Mouse (Mus musculus) neural tube, embryonic 12.5 days (tissue): Measurements from ENCODE around the gene Ttc9b. TPM values are rescaled to one million over a fixed set of nuclear protein-coding genes. Genes with fewer than 3 reads are reported as not detected.

ENCODE experiments used
- ATAC-seq: fragments of 200-750 bp; cut with Nextera tagmentation; 2 replicates; pipeline ENCODE4 v1.8.0; 2017; ENCODE audit warnings: low read depth, mild to moderate bottlenecking, moderate TSS enrichment, moderate library complexity; ENCODE audit not compliant: low FRiP score
- H3K27ac ChIP-seq: fragments of 300-500 bp; sonication (generic); 2 replicates; pipeline ENCODE4 v1.5.1; 2016
- H3K27me3 ChIP-seq: fragments of 300-500 bp; sonication (generic); replicated peaks from 2 replicates; pipeline ENCODE4 v1.6.1; 2016; ENCODE audit warnings: mild to moderate bottlenecking
- H3K36me3 ChIP-seq: fragments of 300-500 bp; sonication (generic); 2 replicates; pipeline ENCODE4 v1.6.1; 2016; ENCODE audit warnings: mild to moderate bottlenecking
- H3K4me1 ChIP-seq: fragments of 300-500 bp; sonication (generic); 2 replicates; pipeline ENCODE4 v1.6.1; 2016
- H3K4me2 ChIP-seq: fragments of 300-500 bp; sonication (generic); replicated peaks from 2 replicates; pipeline ENCODE4 v1.6.1; 2016; ENCODE audit warnings: mild to moderate bottlenecking
- H3K4me3 ChIP-seq: fragments of 300-500 bp; sonication (generic); 2 replicates; pipeline ENCODE4 v1.5.1; 2016
- H3K9ac ChIP-seq: fragments of 300-500 bp; sonication (generic); 2 replicates; pipeline ENCODE4 v1.6.1; 2016; ENCODE audit warnings: mild to moderate bottlenecking
- H3K9me3 ChIP-seq: fragments of 300-500 bp; sonication (generic); 2 replicates; pipeline ENCODE4 v1.6.1; 2016; ENCODE audit warnings: mild to moderate bottlenecking
- WGBS: fragments of 180-500 bp; shearing (Covaris S2); methylation state at CpG from one replicate; pipeline ENCODE4 v1.1.7; 2016; 5-methylcytosine and 5-hydroxymethylcytosine counted together
- polyA plus RNA-seq: library from polyadenylated mRNA; unstranded; fragments of >200 nt; fragmentation: Nextera tagmentation; extraction: Ambion mirVana; gene quantifications from 2 replicates; pipeline ENCODE4 v1.2.1, GENCODE M21; 2016

Ttc9b gene
- polyA plus RNA-seq, 1 experiment from 2014 or later, result 25.1 TPM

DNA sequence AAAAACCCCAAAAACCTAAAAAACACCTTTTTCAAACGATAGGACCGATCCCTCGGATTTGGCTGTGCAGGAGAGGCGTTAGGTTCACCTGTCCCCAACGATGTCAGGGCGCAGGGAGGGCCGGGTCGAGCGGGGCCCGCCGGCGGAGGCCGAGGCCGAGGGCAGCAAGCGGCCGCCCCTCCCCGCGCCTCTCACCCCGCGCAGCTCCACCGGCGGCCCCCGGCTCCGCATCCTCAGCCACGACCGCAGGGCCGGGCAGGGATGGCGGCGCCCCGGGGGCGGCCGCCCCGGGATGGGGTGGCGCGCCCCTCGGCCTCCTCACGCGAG lies 20.4 kb downstream of the Ttc9b start:
- peak overlapping the region; percentile 100 for H3K4me2 ChIP-seq
- under 1% methylated on average over 38 of the region's 38 CpGs for WGBS
- H3K27ac ChIP-seq, result 0 out of 2 replicates have a peak overlapping the region, but pooled peaks have one; percentile 21
- peak; percentile 76 for ATAC-seq
- peaks cover 24% of the 10 kb centered on the region for H3K4me1 ChIP-seq
- H3K4me3 ChIP-seq, result peak overlapping the region; percentile 81
- peak overlapping the region; percentile 96 for H3K9ac ChIP-seq
- H3K36me3 ChIP-seq, result peaks cover 11% of the 10 kb centered on the region
- no peaks in the 10 kb centered on the region for H3K27me3 ChIP-seq
- no peaks in the 10 kb centered on the region for H3K9me3 ChIP-seq

DNA sequence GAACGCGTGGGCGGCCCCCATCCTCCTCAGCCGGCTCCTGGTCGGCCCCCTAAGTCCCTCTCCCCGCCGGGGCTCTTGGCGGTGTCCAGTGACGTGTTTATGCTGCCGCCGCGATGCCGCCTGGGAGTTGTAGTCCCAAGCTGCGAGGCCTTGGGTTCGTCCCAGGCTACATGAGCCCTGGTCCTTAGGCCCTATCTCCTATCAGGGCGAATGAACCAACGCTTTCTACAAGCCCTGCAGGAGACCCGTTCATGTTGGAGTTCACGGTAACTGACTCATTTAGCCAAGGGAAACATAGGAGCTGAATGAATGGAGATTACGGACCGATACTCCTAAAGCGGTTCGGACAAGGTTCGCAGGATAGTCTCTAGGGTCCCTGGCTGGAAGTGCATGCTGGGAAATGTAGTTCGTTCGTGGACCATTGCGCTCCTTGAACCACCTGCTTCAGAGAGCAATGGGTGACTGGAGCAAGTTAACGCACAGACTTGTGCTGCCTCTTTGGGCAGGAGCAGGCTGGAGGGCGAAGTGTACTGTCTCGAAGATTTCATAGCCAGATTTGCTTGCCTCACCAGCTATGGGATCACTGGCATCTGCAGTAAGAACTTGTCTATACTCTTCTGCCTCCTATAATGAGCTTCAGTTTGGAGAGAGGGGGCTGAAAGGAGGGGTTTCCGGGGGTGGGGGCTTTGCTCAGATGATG lies 21.0 kb downstream of the Ttc9b start, which contains the start of gene Map3k10:
Gene Map3k10 (minus strand): TSS at position 77 of the 700 bp plus-strand sequence.
- H3K4me1 ChIP-seq, result peaks cover 24% of the 10 kb centered on the region
- peak within 1 kb of the TSS; percentile 100 for H3K4me2 ChIP-seq
- peak within 1 kb of the TSS; percentile 81 for H3K4me3 ChIP-seq
- under 1% methylated on average over 31 of the region's 31 CpGs for WGBS
- no peaks in the 10 kb centered on the region for H3K27me3 ChIP-seq
- no peaks in the 10 kb centered on the region for H3K9me3 ChIP-seq
- peak within 1 kb of the TSS; percentile 96 for H3K9ac ChIP-seq
- peak within 1 kb of the TSS; percentile 65 for H3K27ac ChIP-seq
- peaks cover 11% of the 10 kb centered on the region for H3K36me3 ChIP-seq
- peak; percentile 97 for ATAC-seq

DNA sequence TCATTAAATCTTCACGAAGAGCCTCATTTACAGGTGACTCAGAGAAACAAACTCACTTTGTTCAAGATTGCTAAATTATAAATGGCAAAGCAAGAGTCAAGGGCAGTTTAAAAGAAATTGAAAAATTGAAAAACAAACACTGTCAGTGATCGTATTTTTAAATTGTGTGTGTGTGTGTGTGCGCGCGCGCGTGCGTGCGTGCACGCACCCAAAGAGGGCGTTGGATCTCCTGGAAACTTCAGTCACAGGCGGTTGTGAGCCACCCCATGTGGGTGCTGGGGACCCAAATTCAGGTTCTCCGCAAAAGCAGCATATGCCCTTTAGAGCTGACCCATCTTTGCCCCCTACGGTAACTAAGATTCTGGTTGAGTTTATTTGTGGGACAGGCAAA lies 21.5 kb downstream of the Ttc9b start:
- 32% methylated on average over 14 of the region's 14 CpGs for WGBS
- Histone ChIP-seq H3K4me2 (peak overlapping the region; percentile 100), H3K36me3 (peaks cover 8% of the 10 kb centered on the region), H3K4me1 (peaks cover 24% of the 10 kb centered on the region), H3K9me3 (no peaks in the 10 kb centered on the region), H3K27me3 (no peaks in the 10 kb centered on the region), H3K4me3 (peak overlapping the region; percentile 81), H3K27ac (no peak overlapping the region), H3K9ac (no peak overlapping the region)
- no peak for ATAC-seq

DNA sequence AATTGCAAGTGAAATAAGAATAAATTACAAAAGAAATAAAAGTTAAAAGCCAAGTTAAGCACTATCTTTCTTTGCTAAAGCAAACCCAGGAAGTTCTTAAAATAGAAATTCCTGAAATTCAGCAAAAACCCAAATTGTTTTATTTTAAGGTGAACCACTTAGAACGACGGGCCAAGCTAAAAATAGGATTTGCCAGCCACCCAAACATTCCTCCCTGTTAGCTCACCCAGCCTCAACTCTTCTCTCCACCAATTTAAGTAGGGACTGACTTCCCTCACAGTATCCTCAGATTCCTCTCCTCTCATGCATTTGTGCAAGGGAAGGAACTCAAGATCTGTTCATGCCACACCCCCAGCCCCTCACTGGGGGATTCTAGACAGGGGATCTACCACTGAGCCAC lies 29.5 kb downstream of the Ttc9b start:
- Histone ChIP-seq H3K4me3 (no peak overlapping the region), H3K4me1 (peaks cover 6% of the 10 kb centered on the region; the same call in 1 of the 2 replicates), H3K9ac (no peak overlapping the region), H3K9me3 (no peaks in the 10 kb centered on the region), H3K4me2 (no peak overlapping the region), H3K36me3 (no peaks in the 10 kb centered on the region), H3K27ac (no peak overlapping the region), H3K27me3 (no peaks in the 10 kb centered on the region)
- no peak for ATAC-seq
- 88% methylated on average over 2 of the region's 2 CpGs for WGBS

DNA sequence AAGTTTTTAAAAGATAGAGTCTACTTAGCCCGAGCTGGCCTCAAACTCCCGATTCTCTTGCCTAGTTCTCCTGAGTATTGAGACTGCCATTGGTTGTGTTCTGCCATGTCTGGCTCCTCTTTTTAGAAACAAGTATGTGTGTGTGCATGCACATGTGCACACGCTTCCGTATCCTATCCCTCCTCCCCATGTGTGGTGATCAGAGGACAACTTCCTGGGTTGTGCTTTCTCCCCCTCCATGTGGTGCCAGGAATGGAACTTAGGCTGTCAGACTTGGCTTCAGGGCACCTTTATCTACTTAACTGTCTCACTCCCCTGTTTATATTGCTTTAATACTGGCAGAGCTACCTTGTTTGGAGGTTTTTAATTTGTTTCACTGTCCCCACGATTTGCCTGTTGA lies 31.5 kb downstream of the Ttc9b start:
- no peak overlapping the region for H3K27ac ChIP-seq
- no peaks in the 10 kb centered on the region for H3K27me3 ChIP-seq
- H3K4me2 ChIP-seq, result peak overlapping the region; percentile 50
- 0 out of 2 replicates have a peak overlapping the region, but pooled peaks have one; percentile 7 for H3K4me3 ChIP-seq
- H3K9me3 ChIP-seq, result no peaks in the 10 kb centered on the region
- H3K36me3 ChIP-seq, result no peaks in the 10 kb centered on the region
- H3K4me1 ChIP-seq, result peaks cover 14% of the 10 kb centered on the region
- WGBS, result 43% methylated on average over 5 of the region's 5 CpGs
- ATAC-seq, result no peak
- H3K9ac ChIP-seq, result no peak overlapping the region

DNA sequence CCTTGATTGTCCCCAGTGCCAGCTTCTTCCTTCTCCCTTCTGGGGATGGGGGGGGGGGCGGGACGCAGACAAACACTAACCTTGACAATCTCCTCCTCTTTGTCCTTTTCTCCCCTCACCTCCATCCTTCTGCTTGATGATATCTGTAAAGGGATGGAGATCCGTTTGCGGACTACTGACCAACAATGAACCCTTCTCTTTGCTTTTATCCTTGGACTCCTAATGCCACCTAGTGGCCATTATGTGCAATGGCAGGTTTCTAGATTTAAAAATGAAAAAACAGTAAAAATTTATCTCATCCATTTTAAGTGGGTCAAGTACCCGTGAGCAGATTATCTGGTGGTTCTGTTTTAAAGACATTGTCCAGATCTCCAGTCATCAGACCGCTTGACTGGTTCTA lies 32.0 kb downstream of the Ttc9b start:
- H3K4me3 ChIP-seq, result 0 out of 2 replicates have a peak overlapping the region, but pooled peaks have one; percentile 7
- H3K27ac ChIP-seq, result no peak overlapping the region
- 2% methylated on average over 6 of the region's 6 CpGs for WGBS
- no peak overlapping the region for H3K9ac ChIP-seq
- H3K4me1 ChIP-seq, result peaks cover 14% of the 10 kb centered on the region
- no peaks in the 10 kb centered on the region for H3K27me3 ChIP-seq
- no peak for ATAC-seq
- no peaks in the 10 kb centered on the region for H3K36me3 ChIP-seq
- peak overlapping the region; percentile 50 for H3K4me2 ChIP-seq
- H3K9me3 ChIP-seq, result no peaks in the 10 kb centered on the region

DNA sequence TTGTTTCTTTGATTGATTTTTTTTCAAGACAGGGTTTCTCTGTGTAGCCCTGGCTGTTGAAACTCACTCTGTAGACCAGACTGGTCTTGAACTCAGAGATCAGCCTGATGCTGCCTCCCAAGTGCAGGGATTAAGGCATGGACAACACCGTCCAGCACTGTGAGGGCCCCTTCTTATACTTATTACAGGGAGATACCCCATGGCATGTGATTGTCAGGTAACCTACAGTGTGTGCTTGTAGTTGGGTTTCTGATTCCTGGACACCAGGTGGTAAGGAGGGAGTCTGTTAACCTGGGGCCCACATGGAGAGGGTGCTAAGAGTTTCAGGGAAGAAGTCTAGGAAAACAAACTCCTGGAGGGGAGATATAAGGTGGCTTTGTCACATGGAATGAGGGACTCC lies 33.3 kb downstream of the Ttc9b start:
- Histone ChIP-seq H3K4me1 (peaks cover 14% of the 10 kb centered on the region), H3K9ac (no peak overlapping the region), H3K9me3 (no peaks in the 10 kb centered on the region), H3K4me2 (no peak overlapping the region), H3K27ac (no peak overlapping the region), H3K27me3 (no peaks in the 10 kb centered on the region), H3K36me3 (no peaks in the 10 kb centered on the region), H3K4me3 (no peak overlapping the region)
- WGBS, result 78% methylated on average over 1 of the region's 1 CpGs
- ATAC-seq, result no peak

DNA sequence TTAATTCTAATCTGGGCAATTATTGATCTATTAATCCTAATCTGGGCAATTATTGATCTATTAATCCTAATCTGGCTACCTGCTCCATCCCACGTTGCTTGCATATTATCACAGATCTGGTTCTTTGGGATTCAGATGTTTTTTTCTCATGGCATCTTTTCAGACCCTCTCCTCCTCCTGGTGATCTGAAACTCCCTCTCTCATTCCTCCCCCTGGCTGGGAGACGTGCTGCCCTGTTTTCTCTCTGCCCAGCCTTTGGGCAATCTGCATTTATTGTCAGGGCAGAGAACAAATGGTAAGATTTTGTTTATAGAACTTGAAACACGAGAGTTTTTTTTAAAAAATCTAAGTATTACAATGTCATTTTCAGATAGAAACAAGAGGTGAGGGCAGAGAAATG lies 34.1 kb downstream of the Ttc9b start:
- no peak overlapping the region for H3K9ac ChIP-seq
- 74% methylated on average over 3 of the region's 3 CpGs for WGBS
- no peak for ATAC-seq
- H3K27ac ChIP-seq, result no peak overlapping the region
- H3K4me2 ChIP-seq, result peak overlapping the region; percentile 66
- peaks cover 14% of the 10 kb centered on the region for H3K4me1 ChIP-seq
- H3K9me3 ChIP-seq, result no peaks in the 10 kb centered on the region
- no peaks in the 10 kb centered on the region for H3K27me3 ChIP-seq
- H3K4me3 ChIP-seq, result no peak overlapping the region
- H3K36me3 ChIP-seq, result no peaks in the 10 kb centered on the region

DNA sequence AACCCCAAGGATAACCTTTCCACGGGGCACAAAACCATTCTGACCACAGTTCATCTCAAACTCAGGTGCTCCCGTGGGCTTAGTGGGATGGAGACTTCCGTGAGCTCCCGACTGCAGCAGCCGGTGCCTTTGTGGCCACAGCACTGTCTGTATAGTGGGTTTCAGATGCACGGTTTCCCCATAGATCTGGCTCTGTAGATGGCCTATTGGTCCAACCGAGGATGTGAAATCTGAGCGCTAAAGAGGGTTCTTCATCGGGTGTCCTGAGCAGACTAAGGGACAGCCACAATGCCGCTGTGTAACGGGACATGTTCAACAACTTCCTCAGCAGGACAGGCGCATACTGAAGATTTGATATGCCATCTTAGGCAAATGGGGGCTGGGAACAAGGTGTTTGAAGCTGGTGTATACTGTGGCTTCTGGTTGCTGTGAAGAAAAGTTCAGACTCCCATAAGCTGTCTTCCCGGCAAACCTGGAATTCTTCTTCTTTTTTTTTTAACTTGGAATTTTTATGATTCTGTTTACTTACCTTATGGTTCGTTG lies 34.6 kb downstream of the Ttc9b start:
- H3K27ac ChIP-seq, result no peak overlapping the region
- 41% methylated on average over 14 of the region's 14 CpGs for WGBS
- ATAC-seq, result no peak
- H3K9ac ChIP-seq, result peak overlapping the region; percentile 65
- peak overlapping the region; percentile 66 for H3K4me2 ChIP-seq
- no peaks in the 10 kb centered on the region for H3K27me3 ChIP-seq
- peaks cover 14% of the 10 kb centered on the region for H3K4me1 ChIP-seq
- H3K9me3 ChIP-seq, result no peaks in the 10 kb centered on the region
- H3K36me3 ChIP-seq, result no peaks in the 10 kb centered on the region
- peak overlapping the region; percentile 47 for H3K4me3 ChIP-seq

DNA sequence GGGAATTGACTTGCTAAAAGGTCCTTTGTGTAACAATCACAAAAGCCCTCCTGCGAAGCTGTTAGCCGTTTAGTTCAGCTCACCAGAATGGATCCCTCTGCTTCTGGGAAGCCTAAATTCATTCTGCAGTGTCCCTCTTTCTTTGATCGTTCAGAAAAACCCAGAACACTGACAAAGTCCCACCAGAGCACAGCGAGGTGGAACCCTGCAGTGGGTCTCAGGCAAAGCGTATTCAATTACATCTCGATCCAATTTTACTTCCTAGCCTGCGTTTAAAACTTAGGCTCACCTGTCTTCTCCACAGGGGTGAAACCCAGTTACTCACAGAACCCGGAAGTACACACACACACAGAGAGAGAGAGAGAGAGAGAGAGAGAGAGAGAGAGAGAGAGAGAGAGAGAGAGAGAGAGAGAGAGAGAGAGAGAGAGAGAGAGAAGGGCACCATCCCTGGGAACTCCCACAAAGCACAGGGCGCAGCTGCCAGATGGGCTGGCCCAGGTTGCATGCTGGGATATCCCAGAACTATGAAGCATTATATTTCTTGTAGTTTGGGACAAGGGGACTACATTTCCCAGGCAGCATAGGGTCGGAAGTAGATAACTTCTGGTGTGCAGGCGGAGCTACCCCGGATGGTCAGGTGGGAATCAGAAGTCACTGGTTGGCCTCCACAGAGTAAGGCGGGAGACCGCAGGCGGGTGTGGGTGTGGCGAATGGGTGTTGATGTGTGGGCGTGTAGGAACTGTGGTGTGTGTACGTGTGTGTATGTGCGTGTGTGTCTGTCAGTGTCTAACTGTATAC lies 35.3 kb downstream of the Ttc9b start, which contains the start of gene Zfp607b:
Gene Zfp607b (plus strand): TSS at position 526 of the 798 bp plus-strand sequence.
- Histone ChIP-seq H3K27ac (no peak within 1 kb of the TSS), H3K4me3 (peak within 1 kb of the TSS; percentile 47), H3K4me2 (peak within 1 kb of the TSS; percentile 66), H3K4me1 (peaks cover 14% of the 10 kb centered on the region), H3K27me3 (no peaks in the 10 kb centered on the region), H3K9me3 (no peaks in the 10 kb centered on the region), H3K9ac (peak within 1 kb of the TSS; percentile 65), H3K36me3 (no peaks in the 10 kb centered on the region)
- peak; percentile 98 for ATAC-seq
- WGBS, result under 1% methylated on average over 19 of the region's 19 CpGs

DNA sequence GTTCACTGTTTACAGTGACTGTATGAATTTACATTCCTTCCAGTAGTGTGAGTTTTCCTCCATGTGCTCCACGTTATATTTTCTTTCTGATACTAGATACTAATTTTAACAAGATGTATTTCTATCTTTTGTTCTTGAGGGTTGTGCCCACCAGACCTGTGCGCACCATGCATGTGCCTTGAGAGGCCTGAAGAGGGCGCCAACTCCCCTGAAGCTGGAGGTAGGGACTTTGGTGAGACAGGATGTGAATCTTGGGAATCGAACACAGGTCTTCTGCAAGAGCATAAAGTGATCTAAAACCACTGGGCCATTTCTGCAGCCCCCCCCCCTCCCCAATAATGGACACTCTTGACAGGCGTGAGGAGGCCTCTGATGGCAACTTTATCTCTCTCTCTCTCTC lies 37.4 kb downstream of the Ttc9b start:
- WGBS, result 47% methylated on average over 5 of the region's 5 CpGs
- H3K27ac ChIP-seq, result no peak overlapping the region
- H3K9me3 ChIP-seq, result no peaks in the 10 kb centered on the region
- H3K9ac ChIP-seq, result no peak overlapping the region
- peaks cover 11% of the 10 kb centered on the region for H3K4me1 ChIP-seq
- ATAC-seq, result no peak
- H3K36me3 ChIP-seq, result no peaks in the 10 kb centered on the region
- no peaks in the 10 kb centered on the region for H3K27me3 ChIP-seq
- no peak overlapping the region for H3K4me3 ChIP-seq
- H3K4me2 ChIP-seq, result no peak overlapping the region

DNA sequence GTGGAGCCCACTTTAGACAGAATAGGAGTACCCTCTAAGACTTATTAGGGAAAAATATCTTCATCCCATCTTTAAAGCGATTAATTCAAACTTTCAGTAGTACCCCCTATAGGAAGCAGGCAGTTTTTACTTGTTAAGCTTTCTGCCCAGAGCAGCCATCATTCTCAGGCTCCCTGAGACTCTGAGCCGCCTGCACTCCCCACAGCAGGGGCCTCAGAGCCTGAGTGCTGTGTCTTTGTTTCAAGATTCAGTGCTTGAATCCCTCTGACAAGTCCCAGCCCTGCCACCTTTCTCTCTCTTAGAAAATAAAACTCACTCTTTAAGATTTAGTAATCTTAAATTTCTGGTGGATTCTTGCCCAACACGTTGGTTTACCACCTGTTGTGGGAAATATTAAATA lies 43.0 kb downstream of the Ttc9b start:
- WGBS, result 36% methylated on average over 3 of the region's 3 CpGs
- H3K36me3 ChIP-seq, result peaks cover 8% of the 10 kb centered on the region; the same call in 1 of the 2 replicates
- H3K27me3 ChIP-seq, result no peaks in the 10 kb centered on the region
- ATAC-seq, result no peak
- no peaks in the 10 kb centered on the region for H3K9me3 ChIP-seq
- no peak overlapping the region for H3K27ac ChIP-seq
- no peaks in the 10 kb centered on the region for H3K4me1 ChIP-seq
- H3K4me3 ChIP-seq, result no peak overlapping the region
- no peak overlapping the region for H3K9ac ChIP-seq
- no peak overlapping the region for H3K4me2 ChIP-seq
